Mouse (Mus musculus) brain, embryonic 14.5 days (tissue): Measurements from ENCODE around the gene Krtap14. TPM values are rescaled to one million over a fixed set of nuclear protein-coding genes. Genes with fewer than 3 reads are reported as not detected.
A peak's percentile ranks its signal among the peaks of the same experiment; 100 is the strongest.

ENCODE experiments used
- DNase-seq: peaks from one replicate; pipeline ENCODE4 v3.0.0-alpha.2; 2011; ENCODE audit warnings: low read depth
- CTCF ChIP-seq: fragments of 200-500 bp; IDR thresholded peaks from 2 replicates; pipeline ENCODE4 v1.5.1; 2012; ENCODE audit warnings: inconsistent platforms, mild to moderate bottlenecking, moderate library complexity, borderline replicate concordance; ENCODE audit not compliant: insufficient read depth, insufficient read length; ENCODE audit errors: extremely low read depth
- POLR2A ChIP-seq: fragments of 200-500 bp; IDR thresholded peaks from 2 replicates; pipeline ENCODE4 v1.6.1; 2012; ENCODE audit warnings: mild to moderate bottlenecking, inconsistent platforms, borderline replicate concordance; ENCODE audit not compliant: poor library complexity, insufficient read depth, insufficient read length, severe bottlenecking; ENCODE audit errors: extremely low read depth
- polyA plus RNA-seq: library from polyadenylated mRNA; depleted of rRNA; stranded (reverse); fragments of >200 nt; gene quantifications from 2 replicates; pipeline ENCODE4 v1.2.3, GENCODE M21; 2012; rRNA removed

The Krtap14 gene
- polyA plus RNA-seq: not detected in 2 replicates

GRCm38 (mm10) chr16:88826095-88826652, at the start of gene Krtap14:
Gene Krtap14, minus strand, starts transcription at chr16:88826145.
- DNase-seq: peak; percentile 77
- TF ChIP-seq POLR2A (no peak), CTCF (no peak)

GRCm38 (mm10) chr16:88874169-88874568, 48.2 kb upstream of the Krtap14 start, which contains the start of gene Krtap19-2:
Gene Krtap19-2, minus strand, starts transcription at chr16:88874269.
- DNase-seq: no peak
- TF ChIP-seq CTCF (no peak), POLR2A (no peak)

- TF ChIP-seq POLR2A: no peak
- no peak for TF ChIP-seq CTCF
- DNase-seq: no peak
Measured at GRCm38 (mm10) chr16:88869311-88869710, 43.4 kb upstream of the Krtap14 start, which contains the start of gene Krtap19-1. Gene Krtap19-1, minus strand, starts transcription at chr16:88869411.

GRCm38 (mm10) chr16:88864887-88865407, 39.0 kb upstream of the Krtap14 start:
- DNase-seq: no peak
- TF ChIP-seq CTCF (no peak), POLR2A (no peak)

GRCm38 (mm10) chr16:88851450-88851849, 25.5 kb upstream of the Krtap14 start:
- TF ChIP-seq CTCF (peak; percentile 75), POLR2A (no peak)
- peak; percentile 57 for DNase-seq

- DNase-seq: no peak
- no peak for TF ChIP-seq CTCF
- TF ChIP-seq POLR2A: no peak
Measured at GRCm38 (mm10) chr16:88848558-88848957, 22.6 kb upstream of the Krtap14 start.

GRCm38 (mm10) chr16:88847363-88847762, 21.4 kb upstream of the Krtap14 start:
- TF ChIP-seq POLR2A (no peak), CTCF (no peak)
- DNase-seq: no peak

GRCm38 (mm10) chr16:88826978-88827377, 1.0 kb upstream of the Krtap14 start:
- peak; percentile 15 for DNase-seq
- TF ChIP-seq POLR2A (no peak), CTCF (no peak)

GRCm38 (mm10) chr16:88823736-88824135, 2.2 kb downstream of the Krtap14 start:
- DNase-seq: peak; percentile 37

GRCm38 (mm10) chr16:88820066-88820465, 5.9 kb downstream of the Krtap14 start, which contains the start of gene Krtap15:
Gene Krtap15, plus strand, starts transcription at chr16:88820215.
- no peak for DNase-seq
- TF ChIP-seq POLR2A (no peak), CTCF (no peak)

More at GRCm38 (mm10) chr16:88823736-88824135, 2.2 kb downstream of the Krtap14 start:
- TF ChIP-seq CTCF: peak; percentile 21; the same call in 1 of the 2 replicates
- TF ChIP-seq POLR2A: no peak

- peak; percentile 3 for DNase-seq
- TF ChIP-seq CTCF (no peak), POLR2A (no peak)
Measured at GRCm38 (mm10) chr16:88811827-88812226, 14.1 kb downstream of the Krtap14 start, which contains the start of gene Gm20741. Gene Gm20741, minus strand, starts transcription at chr16:88812220.

GRCm38 (mm10) chr16:88786786-88787185, 39.2 kb downstream of the Krtap14 start:
- no peak for TF ChIP-seq CTCF
- TF ChIP-seq POLR2A: no peak
- no peak for DNase-seq

- no peak for TF ChIP-seq POLR2A
- no peak for TF ChIP-seq CTCF
- DNase-seq: no peak
Measured at GRCm38 (mm10) chr16:88777596-88777995, 48.3 kb downstream of the Krtap14 start, which contains the start of gene Gm5965. Gene Gm5965, plus strand, starts transcription at chr16:88777896.
